Mouse (Mus musculus) Patski (cell line): ENCODE results near the gene Rln3. TPM values are rescaled to one million over a fixed set of nuclear protein-coding genes. Genes with fewer than 3 reads are reported as not detected.
A peak's percentile ranks its signal among the peaks of the same experiment; 100 is the strongest.

ENCODE experiments used
- ATAC-seq: fragments of 100-300 bp; one replicate; pipeline ENCODE4 v1.8.0; 2021
- CTCF ChIA-PET: fragments of 350-600 bp; sonication (Branson Sonifier 250); formaldehyde crosslinking; loops from one replicate; lab custom pipeline; 2022; ENCODE audit warnings: inconsistent platforms; lab: Charles Lee
- POLR2A ChIA-PET: fragments of 350-600 bp; sonication (Branson Sonifier 250); formaldehyde crosslinking; loops from one replicate; lab custom pipeline; 2022; ENCODE audit warnings: antibody characterized with exemption, inconsistent platforms; lab: Charles Lee
- DNase-seq: peaks from one replicate; pipeline ENCODE4 v3.0.0-alpha.2; 2011; ENCODE audit warnings: low read depth, low spot score
- H3K27me3 ChIP-seq: fragments of 371-371 bp; one replicate; pipeline ENCODE4 v1.5.1; 2021
- CTCF ChIP-seq: fragments of 100-300 bp; IDR thresholded peaks from one replicate; pipeline ENCODE4 v1.5.1; 2021
- in situ Hi-C: fragments of 300-500 bp; cut with MboI; formaldehyde crosslinking; loops from 3 replicates; pipeline ENCODE4 v1.11.1; 2018; ENCODE audit warnings: low pct_unique_long_range_greater_than_20kb, mixed read lengths
- polyA plus RNA-seq: library from polyadenylated mRNA; unstranded; gene quantifications from one replicate; pipeline ENCODE4 v1.2.3, GENCODE M21; 2021

Rln3 gene
- polyA plus RNA-seq, 1 experiment from 2014 or later: not detected

DNA sequence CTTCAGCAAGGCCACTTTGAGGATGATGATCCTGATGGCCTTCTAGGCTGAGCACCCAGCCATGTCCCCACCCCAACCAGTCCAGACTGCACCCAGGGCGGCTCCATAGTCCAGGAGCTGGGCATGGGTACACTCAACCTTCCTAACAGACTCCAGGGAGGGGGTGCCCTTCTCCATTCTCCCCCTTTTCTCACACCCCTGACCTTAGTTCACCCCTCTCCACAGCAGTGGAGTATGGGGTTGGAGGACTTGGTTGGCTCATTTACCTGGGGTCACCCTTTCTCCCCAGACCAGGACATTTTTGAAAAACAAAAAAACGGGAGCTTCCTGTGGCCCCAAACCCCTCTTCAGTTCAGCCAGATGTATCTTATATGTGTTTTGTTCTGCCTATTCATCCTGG lies 45.0 kb downstream of the Rln3 start:
- in situ Hi-C loops: loop anchor here (10.0 to 25.0 kb wide), 2 partner anchors 175 to 662 kb away; partner anchors contain the start of gene Ier2
- no peaks in the 10 kb centered on the region for H3K27me3 ChIP-seq
- DNase-seq: no peak
- CTCF ChIA-PET: no interaction called here
- POLR2A ChIA-PET: no interaction called here
- no peak for TF ChIP-seq CTCF
- ATAC-seq: no peak

GRCm38 (mm10) chr8:83999057-83999705 lies 45.6 kb downstream of the Rln3 start:
- ATAC-seq: no peak
- in situ Hi-C loops: no loop called here
- POLR2A ChIA-PET: interaction anchor here (0.5 to 0.7 kb wide), 2 partner anchors 25 to 254 kb away, joined by 3 read pairs; no protein-coding TSS in a partner anchor
- DNase-seq: no peak
- CTCF ChIA-PET: interaction anchor here (1.0 to 1.2 kb wide), 2 partner anchors 24 to 44 kb away, joined by 3 to 4 read pairs; partner anchors contain the start of genes Asf1b and Gm10644
- no peaks in the 10 kb centered on the region for H3K27me3 ChIP-seq
- no peak for TF ChIP-seq CTCF

GRCm38 (mm10) chr8:83998231-83999056 lies 46.4 kb downstream of the Rln3 start:
- in situ Hi-C loops: no loop called here
- no peak for TF ChIP-seq CTCF
- DNase-seq: no peak
- ChIA-PET POLR2A (interaction anchor here (0.7 kb wide), 1 partner anchor 25 kb away, joined by 3 read pairs; no protein-coding TSS in a partner anchor), CTCF (interaction anchor here (0.9 to 1.2 kb wide), 3 partner anchors 10 to 43 kb away, joined by 3 to 4 read pairs (median 4); partner anchors contain the start of genes Asf1b and Gm10644)
- ATAC-seq: peak; percentile 23
- no peaks in the 10 kb centered on the region for H3K27me3 ChIP-seq

DNA sequence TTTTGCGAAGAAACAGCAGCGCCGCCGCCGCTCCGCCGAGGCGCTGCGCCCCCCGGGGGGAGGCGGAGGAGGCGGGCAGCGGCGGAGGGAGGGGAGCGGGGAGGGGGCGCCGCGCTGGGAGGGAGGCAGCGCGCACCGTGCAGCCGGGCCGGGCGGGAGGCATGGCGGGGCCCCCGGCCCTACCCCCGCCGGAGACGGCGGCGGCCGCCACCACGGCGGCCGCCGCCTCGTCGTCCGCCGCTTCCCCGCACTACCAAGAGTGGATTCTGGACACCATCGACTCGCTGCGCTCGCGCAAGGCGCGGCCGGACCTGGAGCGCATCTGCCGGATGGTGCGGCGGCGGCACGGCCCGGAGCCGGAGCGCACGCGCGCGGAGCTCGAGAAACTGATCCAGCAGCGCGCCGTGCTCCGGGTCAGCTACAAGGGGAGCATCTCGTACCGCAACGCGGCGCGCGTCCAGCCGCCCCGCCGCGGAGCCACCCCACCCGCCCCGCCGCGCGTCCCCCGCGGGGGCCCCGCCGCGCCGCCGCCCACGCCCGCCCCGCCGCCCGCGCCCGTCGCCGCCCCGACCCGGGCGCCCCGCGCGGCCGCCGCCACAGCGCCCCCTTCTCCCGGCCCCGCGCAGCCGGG lies 47.2 kb downstream of the Rln3 start, which contains the start of gene Samd1:
Gene Samd1, plus strand, starts transcription at position 162 of the 631 bp plus-strand sequence.
- no peak for DNase-seq
- TF ChIP-seq CTCF: no peak
- ChIA-PET CTCF (interaction anchor here (0.9 kb wide), 1 partner anchor 9 kb away, joined by 4 read pairs; no protein-coding TSS in a partner anchor), POLR2A (no interaction called here)
- peak; percentile 34 for ATAC-seq
- in situ Hi-C loops: no loop called here
- H3K27me3 ChIP-seq: no peaks in the 10 kb centered on the region

- in situ Hi-C loops: no loop called here
- POLR2A ChIA-PET: no interaction called here
- CTCF ChIA-PET: interaction anchor here (0.9 kb wide), 1 partner anchor 9 kb away, joined by 4 read pairs; no protein-coding TSS in a partner anchor
- ATAC-seq (peak; percentile 44), DNase-seq (no peak)
- TF ChIP-seq CTCF: no peak
- no peaks in the 10 kb centered on the region for H3K27me3 ChIP-seq
Measured at GRCm38 (mm10) chr8:83996567-83997505, 48.0 kb downstream of the Rln3 start.

GRCm38 (mm10) chr8:83995973-83996372 lies 48.8 kb downstream of the Rln3 start:
- in situ Hi-C loops: no loop called here
- ATAC-seq: no peak
- DNase-seq: no peak
- TF ChIP-seq CTCF: no peak
- H3K27me3 ChIP-seq: no peaks in the 10 kb centered on the region
- ChIA-PET POLR2A (no interaction called here), CTCF (no interaction called here)

- CTCF ChIA-PET: interaction anchor here (1.1 kb wide), 1 partner anchor 8 kb away, joined by 3 read pairs; no protein-coding TSS in a partner anchor
- TF ChIP-seq CTCF: no peak
- DNase-seq (no peak), ATAC-seq (no peak)
- in situ Hi-C loops: no loop called here
- POLR2A ChIA-PET: interaction anchor here (0.6 kb wide), 1 partner anchor 1569 kb away, joined by 4 read pairs; no protein-coding TSS in a partner anchor
- no peaks in the 10 kb centered on the region for H3K27me3 ChIP-seq
Measured at GRCm38 (mm10) chr8:83994030-83994429, 50.8 kb downstream of the Rln3 start.

Other genes with a start within 250 kb of the Rln3 start
- gene Adgrl1, start 144.9 kb downstream of the Rln3 start, polyA plus RNA-seq: 51.2 TPM
- 0.82 TPM for gene Gm10644, start 89.8 kb downstream of the Rln3 start, polyA plus RNA-seq
- gene Asf1b, start 89.5 kb downstream of the Rln3 start, polyA plus RNA-seq: 24.1 TPM
- gene Prkaca, start 72.0 kb downstream of the Rln3 start, polyA plus RNA-seq: 102 TPM
- 42.5 TPM for gene Samd1, start 47.3 kb downstream of the Rln3 start, polyA plus RNA-seq
- gene 1700067K01Rik, start 43.5 kb downstream of the Rln3 start, polyA plus RNA-seq: 1.3 TPM
- gene 2210011C24Rik, start 32.8 kb downstream of the Rln3 start, polyA plus RNA-seq: 4.9 TPM
- 48.0 TPM for gene Palm3, start 23.5 kb downstream of the Rln3 start, polyA plus RNA-seq
- gene Il27ra, start 2.4 kb downstream of the Rln3 start, polyA plus RNA-seq: 0.18 TPM
- 3.1 TPM for gene Gm10643, start 20.1 kb upstream of the Rln3 start, polyA plus RNA-seq
- 14.2 TPM for gene Rfx1, start 21.8 kb upstream of the Rln3 start, polyA plus RNA-seq
- 30.1 TPM for gene Dcaf15, start 59.8 kb upstream of the Rln3 start, polyA plus RNA-seq
- gene Podnl1, start 81.0 kb upstream of the Rln3 start, polyA plus RNA-seq: 4.9 TPM
- gene Cc2d1a, start 102.9 kb upstream of the Rln3 start, polyA plus RNA-seq: 54.7 TPM
- gene 4930432K21Rik, start 103.0 kb upstream of the Rln3 start, polyA plus RNA-seq: 3.9 TPM
- 0.81 TPM for gene Nanos3, start 140.2 kb upstream of the Rln3 start, polyA plus RNA-seq
- 22.4 TPM for gene Zswim4, start 192.1 kb upstream of the Rln3 start, polyA plus RNA-seq
- gene D8Ertd738e, start 204.7 kb upstream of the Rln3 start, polyA plus RNA-seq: 227 TPM
- 49.0 TPM for gene Mri1, start 212.3 kb upstream of the Rln3 start, polyA plus RNA-seq
- 21.3 TPM for gene Ccdc130, start 225.4 kb upstream of the Rln3 start, polyA plus RNA-seq